Mouse (Mus musculus): ENCODE data around the gene Tfcp2l1. TPM values are rescaled to one million over a fixed set of nuclear protein-coding genes. Genes with fewer than 3 reads are reported as not detected.

Tfcp2l1 gene
- polyA plus RNA-seq, 1 experiment from 2014 or later: 0.17 TPM

GRCm38 (mm10) chr1:118643138-118643979 is 15.6 kb downstream of the Tfcp2l1 start:
- Histone ChIP-seq H3K4me1 (replicated peaks; ENCODE audit: control insufficient read depth, insufficient read depth, low read length) (no peaks in the 10 kb centered on the region), H3K4me3 (ENCODE audit: low read depth, low read length) (no peak overlapping the region), H3K27me3 (ENCODE audit: control insufficient read depth, insufficient read depth, low read length) (no peaks in the 10 kb centered on the region), H3K9me3 (ENCODE audit: control insufficient read depth, low read length) (no peaks in the 10 kb centered on the region), H3K36me3 (ENCODE audit: control insufficient read depth, insufficient read depth, low read length) (no peaks in the 10 kb centered on the region), H3K4me2 (ENCODE audit: low read depth, low read length, severe bottlenecking) (no peak overlapping the region), H3K9ac (ENCODE audit: low read length) (no peak overlapping the region), H3K27ac (ENCODE audit: low read depth, low read length) (no peak overlapping the region)
- 75% methylated on average over 9 of the region's 9 CpGs for WGBS
- DNase-seq (ENCODE audit: low spot score) (no peak), ATAC-seq (replicated peaks; ENCODE audit: low FRiP score) (no peak)

- Histone ChIP-seq H3K4me3 (ENCODE audit: low read depth, low read length) (no peak overlapping the region), H3K9me3 (ENCODE audit: control insufficient read depth, low read length) (no peaks in the 10 kb centered on the region), H3K9ac (ENCODE audit: low read length) (no peak overlapping the region), H3K36me3 (ENCODE audit: control insufficient read depth, insufficient read depth, low read length) (no peaks in the 10 kb centered on the region), H3K27me3 (ENCODE audit: control insufficient read depth, insufficient read depth, low read length) (no peaks in the 10 kb centered on the region), H3K4me2 (ENCODE audit: low read depth, low read length, severe bottlenecking) (no peak overlapping the region), H3K27ac (ENCODE audit: low read depth, low read length) (no peak overlapping the region), H3K4me1 (replicated peaks; ENCODE audit: control insufficient read depth, insufficient read depth, low read length) (0 out of 2 replicates have a peak, but pooled peaks cover 2% of the 10 kb centered on the region)
- ATAC-seq (replicated peaks; ENCODE audit: low FRiP score): no peak
- DNase-seq (ENCODE audit: low spot score): no peak
- WGBS: 69% methylated on average over 4 of the region's 4 CpGs
Measured at GRCm38 (mm10) chr1:118645701-118646100, 18.0 kb downstream of the Tfcp2l1 start.

- DNase-seq (ENCODE audit: low spot score) (no peak), ATAC-seq (replicated peaks; ENCODE audit: low FRiP score) (no peak)
- Histone ChIP-seq H3K27ac (ENCODE audit: low read depth, low read length) (no peak overlapping the region), H3K4me2 (ENCODE audit: low read depth, low read length, severe bottlenecking) (no peak overlapping the region), H3K9ac (ENCODE audit: low read length) (no peak overlapping the region), H3K4me1 (replicated peaks; ENCODE audit: control insufficient read depth, insufficient read depth, low read length) (0 out of 2 replicates have a peak, but pooled peaks cover 2% of the 10 kb centered on the region), H3K9me3 (ENCODE audit: control insufficient read depth, low read length) (no peaks in the 10 kb centered on the region), H3K27me3 (ENCODE audit: control insufficient read depth, insufficient read depth, low read length) (no peaks in the 10 kb centered on the region), H3K4me3 (ENCODE audit: low read depth, low read length) (no peak overlapping the region), H3K36me3 (ENCODE audit: control insufficient read depth, insufficient read depth, low read length) (no peaks in the 10 kb centered on the region)
- 28% methylated on average over 3 of the region's 3 CpGs for WGBS
Measured at GRCm38 (mm10) chr1:118648015-118648414, 20.3 kb downstream of the Tfcp2l1 start.

GRCm38 (mm10) chr1:118649933-118650770 is 22.4 kb downstream of the Tfcp2l1 start:
- Histone ChIP-seq H3K9me3 (ENCODE audit: control insufficient read depth, low read length) (no peaks in the 10 kb centered on the region), H3K27ac (ENCODE audit: low read depth, low read length) (no peak overlapping the region), H3K4me2 (ENCODE audit: low read depth, low read length, severe bottlenecking) (no peak overlapping the region), H3K4me1 (replicated peaks; ENCODE audit: control insufficient read depth, insufficient read depth, low read length) (0 out of 2 replicates have a peak, but pooled peaks cover 2% of the 10 kb centered on the region), H3K36me3 (ENCODE audit: control insufficient read depth, insufficient read depth, low read length) (no peaks in the 10 kb centered on the region), H3K9ac (ENCODE audit: low read length) (no peak overlapping the region), H3K27me3 (ENCODE audit: control insufficient read depth, insufficient read depth, low read length) (no peaks in the 10 kb centered on the region), H3K4me3 (ENCODE audit: low read depth, low read length) (no peak overlapping the region)
- DNase-seq (ENCODE audit: low spot score) (no peak), ATAC-seq (replicated peaks; ENCODE audit: low FRiP score) (no peak)
- 71% methylated on average over 9 of the region's 9 CpGs for WGBS

GRCm38 (mm10) chr1:118650771-118651080 is 23.0 kb downstream of the Tfcp2l1 start:
- no peak for ATAC-seq (replicated peaks; ENCODE audit: low FRiP score)
- no peak for DNase-seq (ENCODE audit: low spot score)
- no peaks in the 10 kb centered on the region for H3K27me3 ChIP-seq (ENCODE audit: control insufficient read depth, insufficient read depth, low read length)
- no peaks in the 10 kb centered on the region for H3K36me3 ChIP-seq (ENCODE audit: control insufficient read depth, insufficient read depth, low read length)
- H3K27ac ChIP-seq (ENCODE audit: low read depth, low read length): no peak overlapping the region
- no peak overlapping the region for H3K9ac ChIP-seq (ENCODE audit: low read length)
- no peak overlapping the region for H3K4me2 ChIP-seq (ENCODE audit: low read depth, low read length, severe bottlenecking)
- WGBS: 46% methylated on average over 3 of the region's 3 CpGs
- 0 out of 2 replicates have a peak, but pooled peaks cover 2% of the 10 kb centered on the region for H3K4me1 ChIP-seq (replicated peaks; ENCODE audit: control insufficient read depth, insufficient read depth, low read length)
- H3K4me3 ChIP-seq (ENCODE audit: low read depth, low read length): no peak overlapping the region
- no peaks in the 10 kb centered on the region for H3K9me3 ChIP-seq (ENCODE audit: control insufficient read depth, low read length)

GRCm38 (mm10) chr1:118658716-118659115 is 31.0 kb downstream of the Tfcp2l1 start:
- Histone ChIP-seq H3K27me3 (ENCODE audit: control insufficient read depth, insufficient read depth, low read length) (no peaks in the 10 kb centered on the region), H3K9ac (ENCODE audit: low read length) (no peak overlapping the region), H3K4me3 (ENCODE audit: low read depth, low read length) (no peak overlapping the region), H3K36me3 (ENCODE audit: control insufficient read depth, insufficient read depth, low read length) (no peaks in the 10 kb centered on the region), H3K9me3 (ENCODE audit: control insufficient read depth, low read length) (no peaks in the 10 kb centered on the region), H3K4me2 (ENCODE audit: low read depth, low read length, severe bottlenecking) (no peak overlapping the region), H3K4me1 (replicated peaks; ENCODE audit: control insufficient read depth, insufficient read depth, low read length) (no peaks in the 10 kb centered on the region), H3K27ac (ENCODE audit: low read depth, low read length) (no peak overlapping the region)
- DNase-seq (ENCODE audit: low spot score) (no peak), ATAC-seq (replicated peaks; ENCODE audit: low FRiP score) (no peak)
- WGBS: 86% methylated on average over 6 of the region's 6 CpGs

GRCm38 (mm10) chr1:118660880-118661465 is 33.2 kb downstream of the Tfcp2l1 start:
- no peak for ATAC-seq (replicated peaks; ENCODE audit: low FRiP score)
- no peak overlapping the region for H3K4me3 ChIP-seq (ENCODE audit: low read depth, low read length)

GRCm38 (mm10) chr1:118663062-118663461 is 35.3 kb downstream of the Tfcp2l1 start:
- no peaks in the 10 kb centered on the region for H3K4me1 ChIP-seq (replicated peaks; ENCODE audit: control insufficient read depth, insufficient read depth, low read length)
- no peak overlapping the region for H3K9ac ChIP-seq (ENCODE audit: low read length)
- no peaks in the 10 kb centered on the region for H3K27me3 ChIP-seq (ENCODE audit: control insufficient read depth, insufficient read depth, low read length)
- H3K4me3 ChIP-seq (ENCODE audit: low read depth, low read length): no peak overlapping the region
- H3K9me3 ChIP-seq (ENCODE audit: control insufficient read depth, low read length): no peaks in the 10 kb centered on the region
- 72% methylated on average over 1 of the region's 1 CpGs for WGBS
- H3K27ac ChIP-seq (ENCODE audit: low read depth, low read length): no peak overlapping the region
- no peak overlapping the region for H3K4me2 ChIP-seq (ENCODE audit: low read depth, low read length, severe bottlenecking)
- no peaks in the 10 kb centered on the region for H3K36me3 ChIP-seq (ENCODE audit: control insufficient read depth, insufficient read depth, low read length)
- ATAC-seq (replicated peaks; ENCODE audit: low FRiP score): no peak
- no peak for DNase-seq (ENCODE audit: low spot score)

More at GRCm38 (mm10) chr1:118660880-118661465, 33.2 kb downstream of the Tfcp2l1 start:
- Histone ChIP-seq H3K36me3 (ENCODE audit: control insufficient read depth, insufficient read depth, low read length) (no peaks in the 10 kb centered on the region), H3K9ac (ENCODE audit: low read length) (no peak overlapping the region), H3K4me1 (replicated peaks; ENCODE audit: control insufficient read depth, insufficient read depth, low read length) (no peaks in the 10 kb centered on the region), H3K9me3 (ENCODE audit: control insufficient read depth, low read length) (no peaks in the 10 kb centered on the region), H3K27ac (ENCODE audit: low read depth, low read length) (no peak overlapping the region), H3K27me3 (ENCODE audit: control insufficient read depth, insufficient read depth, low read length) (no peaks in the 10 kb centered on the region), H3K4me2 (ENCODE audit: low read depth, low read length, severe bottlenecking) (no peak overlapping the region)
- no peak for DNase-seq (ENCODE audit: low spot score)
- WGBS: 82% methylated on average over 3 of the region's 3 CpGs

Measured in forebrain, embryonic 11.5 days (tissue).